Mouse (Mus musculus): ENCODE results near the gene Fbn1.

Gene Fbn1

DNA sequence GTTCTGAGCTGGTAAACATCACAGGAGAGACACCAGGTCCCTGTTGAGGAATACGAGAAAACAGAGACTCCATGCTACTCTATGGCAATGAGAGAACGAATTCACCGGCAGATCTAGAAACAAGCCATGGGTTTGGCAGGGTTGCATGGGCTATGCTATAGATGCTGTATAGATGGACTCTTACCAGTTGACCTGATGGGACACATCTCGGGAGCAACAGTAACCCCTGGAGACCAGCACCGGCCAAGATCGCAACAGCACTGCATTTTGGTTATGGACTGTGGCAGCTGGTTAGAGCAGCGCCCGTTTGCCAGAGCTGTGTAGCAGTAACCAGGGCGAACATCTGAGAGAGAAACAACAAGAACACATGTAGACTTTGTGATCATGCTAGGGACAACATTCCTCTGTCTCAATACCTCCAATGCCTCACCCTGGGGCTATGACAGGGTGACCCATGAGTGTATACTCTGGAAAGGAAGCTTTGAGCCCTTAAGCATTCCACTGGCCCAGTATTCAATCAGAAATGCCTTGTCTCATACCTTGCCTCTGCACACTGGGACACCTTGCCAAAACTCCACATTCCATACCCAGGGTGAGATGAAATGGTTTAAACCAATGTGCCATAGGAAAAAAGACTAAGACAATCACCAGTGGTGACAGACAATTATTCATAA, 113.2 kb downstream of the Fbn1 start:
- no peak for DNase-seq (ENCODE audit: low read depth, low spot score)

DNA sequence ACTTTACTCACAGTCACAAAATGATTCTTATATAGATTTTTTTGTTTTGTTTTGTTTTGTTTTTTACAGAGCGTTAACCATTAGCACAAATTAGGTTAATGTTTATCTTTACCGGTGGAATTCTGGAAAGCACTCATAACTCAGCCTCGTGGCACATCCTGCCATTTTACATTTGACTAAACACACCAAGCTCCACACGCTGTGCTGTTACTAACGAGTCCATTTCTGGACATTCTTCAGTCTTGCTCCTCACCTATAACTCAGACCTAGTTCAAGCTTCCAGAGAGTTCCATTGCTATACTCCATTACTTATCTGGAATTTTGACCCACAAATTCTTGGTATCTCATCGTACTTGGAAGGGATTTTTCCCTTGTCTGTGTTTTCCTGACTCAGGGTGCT, 116.2 kb downstream of the Fbn1 start:
- no peak for DNase-seq (ENCODE audit: low read depth, low spot score)

DNA sequence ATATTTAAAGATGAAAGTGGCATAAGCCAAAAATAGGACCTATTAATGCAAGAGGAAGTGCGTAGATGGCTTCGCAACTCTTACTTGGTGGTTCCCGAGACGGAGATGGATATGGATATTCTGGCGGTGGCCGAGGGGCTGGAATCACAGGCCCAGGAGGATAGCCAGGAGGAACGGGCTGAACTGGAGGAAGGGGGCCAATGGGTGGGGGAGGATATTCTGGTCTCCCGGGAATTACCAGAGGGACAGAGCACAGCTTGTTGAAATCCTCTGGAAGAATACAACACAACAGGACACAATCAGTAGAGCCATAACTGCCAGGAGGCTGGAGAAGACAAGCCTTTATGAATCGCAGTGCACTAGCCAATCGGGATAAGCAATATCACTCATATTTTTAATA, 118.0 kb downstream of the Fbn1 start:
- no peak for DNase-seq (ENCODE audit: low read depth, low spot score)

DNA sequence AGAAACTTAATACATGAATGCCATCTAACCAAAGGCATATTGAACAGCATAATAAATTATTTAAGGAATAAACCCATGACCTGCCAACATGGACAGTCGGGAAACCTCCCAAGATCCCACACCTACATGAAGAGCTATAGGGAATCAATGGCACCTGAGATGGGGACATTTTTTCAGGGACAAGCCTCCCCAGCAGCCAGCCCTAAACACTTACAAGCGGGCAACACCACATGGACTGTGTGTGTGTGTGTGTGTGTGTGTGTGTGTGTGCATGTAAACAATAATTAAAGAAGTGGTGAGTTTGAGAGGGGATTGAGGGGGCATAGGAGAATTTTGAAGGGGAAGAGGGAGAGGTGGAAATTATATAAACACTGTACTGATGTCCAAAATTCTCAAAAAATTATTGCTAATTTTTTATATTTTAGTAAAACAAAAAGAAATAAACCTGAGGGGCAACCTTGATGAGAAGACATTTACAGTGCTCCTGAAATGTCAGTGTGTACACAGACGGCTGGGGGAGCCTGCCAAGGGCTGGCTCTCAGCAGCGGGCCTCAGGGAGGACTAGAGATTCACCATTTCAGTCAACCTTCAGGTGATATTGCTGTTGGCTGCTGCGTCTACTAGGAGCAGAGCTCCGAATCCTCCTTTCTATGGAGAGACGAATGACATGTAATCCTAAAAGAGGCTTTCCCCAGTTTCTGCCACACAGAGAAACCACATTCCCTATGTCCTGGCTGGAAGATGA, 121.4 kb downstream of the Fbn1 start:
- no peak for DNase-seq (ENCODE audit: low read depth, low spot score)

DNA sequence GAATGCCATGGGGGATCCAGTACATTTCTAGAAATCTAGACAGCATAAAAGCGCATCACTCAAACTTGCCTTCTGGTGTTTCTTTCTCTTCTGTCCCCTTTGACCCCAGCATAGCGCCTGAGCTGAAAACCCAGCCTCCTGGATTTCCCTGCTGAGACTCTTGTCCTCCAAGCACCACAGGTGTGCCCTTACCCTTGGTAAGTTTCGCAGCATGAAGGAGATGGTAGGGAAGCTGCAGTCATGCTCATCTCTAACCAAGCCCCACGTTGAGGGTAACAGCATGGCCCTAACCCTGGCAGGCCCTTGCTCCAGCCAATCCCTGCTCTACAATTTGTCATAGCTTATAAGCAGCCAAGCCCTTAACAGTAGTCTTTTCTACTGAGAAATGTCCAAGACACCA, 122.9 kb downstream of the Fbn1 start:
- no peak for DNase-seq (ENCODE audit: low read depth, low spot score)

DNA sequence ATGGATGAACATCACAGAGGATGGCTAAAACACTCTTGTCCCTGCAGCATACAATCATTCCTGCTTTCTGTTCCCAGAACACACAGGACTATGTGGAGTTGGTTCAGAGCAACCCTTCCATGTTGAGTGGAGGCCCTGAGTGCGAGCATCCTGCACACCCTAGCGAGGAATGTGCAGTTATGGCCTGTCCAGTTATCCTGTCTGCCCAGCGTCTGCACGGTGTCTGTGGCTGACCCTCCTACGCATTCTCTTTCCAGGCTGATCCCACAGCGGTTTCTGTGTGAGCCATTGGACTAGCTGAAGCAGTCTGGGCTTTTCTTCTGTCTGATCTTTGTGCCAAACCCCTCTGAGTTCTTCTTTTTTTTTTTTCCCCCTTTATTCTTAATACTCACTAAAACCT, 123.4 kb downstream of the Fbn1 start:
- no peak for DNase-seq (ENCODE audit: low read depth, low spot score)

DNA sequence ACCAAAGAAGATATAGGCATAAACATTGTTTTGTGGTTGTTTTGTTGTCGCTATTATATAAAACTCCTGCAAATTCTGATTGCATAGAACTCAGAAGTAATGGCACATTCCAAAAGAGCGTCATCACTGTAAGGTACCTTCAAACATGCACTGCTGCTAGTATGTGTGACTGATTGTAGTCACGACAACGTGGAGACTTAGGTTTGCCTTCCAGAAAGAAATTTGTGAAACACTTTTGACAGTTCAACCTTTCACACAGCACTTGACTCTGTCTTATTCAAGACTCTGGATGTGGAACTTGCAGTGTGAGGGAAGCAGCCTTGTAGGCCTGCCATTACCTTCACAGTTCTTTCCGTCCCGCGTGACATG, 124.5 kb downstream of the Fbn1 start:
- no peak for DNase-seq (ENCODE audit: low read depth, low spot score)

DNA sequence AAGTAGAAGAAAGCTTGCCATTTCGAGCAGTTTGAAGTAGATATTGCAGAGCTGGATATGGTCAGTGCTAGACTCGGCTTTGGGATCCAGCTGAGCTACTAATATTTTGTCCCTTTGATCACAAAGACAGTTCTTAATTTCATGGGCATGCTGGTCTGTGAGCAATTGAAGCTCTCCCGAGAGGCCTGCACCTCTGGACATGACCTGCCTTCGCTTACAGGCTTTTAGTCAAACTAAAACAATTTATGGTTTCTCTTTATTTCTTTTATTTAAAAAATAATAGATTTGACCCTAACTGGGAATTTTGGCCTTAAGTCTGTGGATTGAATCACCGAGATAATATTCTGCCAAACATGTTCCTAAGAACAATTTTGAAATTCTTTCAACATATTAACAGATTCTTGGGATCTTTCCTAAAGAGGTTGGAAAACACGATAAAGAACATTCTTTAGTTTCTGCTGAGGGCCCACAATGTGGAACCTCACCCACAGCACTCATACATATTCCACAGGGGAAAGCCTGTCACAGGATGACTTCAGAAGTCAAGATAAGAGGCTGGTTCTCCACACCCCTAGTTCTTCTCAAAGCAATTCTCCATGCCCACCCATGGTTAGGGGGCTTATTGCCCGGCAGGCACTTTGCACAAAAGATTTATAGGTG, 125.0 kb downstream of the Fbn1 start:
- DNase-seq (ENCODE audit: low read depth, low spot score): no peak

DNA sequence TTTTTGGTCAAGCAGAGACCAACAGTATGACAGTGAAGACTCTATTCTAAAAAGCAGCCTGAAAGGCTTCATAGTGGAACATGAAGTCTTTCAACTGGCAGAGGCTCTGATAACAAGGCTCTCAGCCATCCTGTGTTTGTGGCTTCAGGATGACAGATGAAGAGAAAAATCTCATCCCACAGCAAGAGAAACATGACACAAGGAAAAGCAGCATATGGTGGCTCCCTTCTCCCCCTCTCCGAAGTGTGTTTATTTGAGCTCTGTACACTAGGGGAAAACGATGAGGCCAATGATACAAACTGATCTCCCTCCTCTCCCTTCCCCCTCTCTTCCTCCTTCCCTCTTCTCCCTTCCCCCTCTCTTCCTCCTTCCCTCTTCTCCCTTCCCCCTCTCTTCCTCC, 127.7 kb downstream of the Fbn1 start:
- DNase-seq (ENCODE audit: low read depth, low spot score): no peak

DNA sequence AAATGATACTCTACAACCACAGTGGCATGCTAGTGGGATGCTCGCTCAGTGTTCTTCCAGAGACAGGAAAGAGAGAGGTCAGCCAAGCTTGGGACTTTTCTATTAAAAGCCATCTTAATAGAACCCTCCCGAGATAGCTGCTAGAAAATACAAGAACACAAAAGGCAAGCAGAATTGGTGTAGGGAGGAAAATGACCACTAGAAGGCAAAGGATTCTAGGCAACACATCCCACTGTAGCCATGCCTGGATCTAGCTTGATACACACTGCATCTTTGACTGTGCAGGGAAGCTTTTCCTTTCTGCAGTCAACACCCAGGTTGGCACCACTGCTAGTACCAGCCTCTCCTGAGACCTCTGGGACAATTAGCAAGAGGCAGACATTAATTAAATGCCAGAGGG, 128.6 kb downstream of the Fbn1 start:
- DNase-seq (ENCODE audit: low read depth, low spot score): no peak

DNA sequence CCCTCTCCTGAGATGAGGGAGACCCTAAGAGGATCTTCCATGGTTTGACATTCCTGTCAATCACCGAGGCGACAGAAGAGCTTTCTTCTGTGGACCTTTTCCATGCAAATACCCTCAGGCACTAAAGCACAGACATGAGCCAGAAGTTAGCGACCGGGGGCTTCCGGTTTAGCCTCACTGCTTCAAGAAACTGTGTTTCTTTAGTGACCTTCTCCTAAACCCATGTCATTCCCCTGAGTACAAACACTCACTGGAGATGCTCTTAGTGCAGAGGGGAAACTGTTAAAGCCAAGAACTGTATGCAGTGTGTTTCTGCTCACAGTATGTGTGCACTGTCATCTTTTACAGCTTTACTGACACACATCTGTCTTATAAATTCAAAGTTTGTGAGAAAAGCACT, 131.9 kb downstream of the Fbn1 start:
- no peak for DNase-seq (ENCODE audit: low read depth, low spot score)

DNA sequence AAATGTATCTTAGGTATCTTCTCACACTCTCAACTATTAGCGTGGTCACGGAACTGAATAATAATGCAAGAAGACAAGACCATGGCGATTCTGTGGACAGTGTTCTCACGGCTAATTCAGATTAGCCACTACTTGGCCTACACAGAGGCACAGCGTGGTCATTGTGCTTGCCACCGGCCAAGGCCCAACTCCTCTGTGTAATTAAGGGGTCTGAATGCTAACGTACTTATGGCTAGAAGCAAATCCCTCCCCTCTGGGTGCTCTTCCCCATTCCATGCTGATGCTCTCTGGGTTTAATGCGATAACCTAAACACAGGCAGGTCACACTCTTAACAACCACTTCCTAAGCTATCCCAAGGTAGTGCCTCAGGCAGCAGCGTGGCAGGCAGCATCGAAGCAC, 132.5 kb downstream of the Fbn1 start:
- DNase-seq (ENCODE audit: low read depth, low spot score): no peak

DNA sequence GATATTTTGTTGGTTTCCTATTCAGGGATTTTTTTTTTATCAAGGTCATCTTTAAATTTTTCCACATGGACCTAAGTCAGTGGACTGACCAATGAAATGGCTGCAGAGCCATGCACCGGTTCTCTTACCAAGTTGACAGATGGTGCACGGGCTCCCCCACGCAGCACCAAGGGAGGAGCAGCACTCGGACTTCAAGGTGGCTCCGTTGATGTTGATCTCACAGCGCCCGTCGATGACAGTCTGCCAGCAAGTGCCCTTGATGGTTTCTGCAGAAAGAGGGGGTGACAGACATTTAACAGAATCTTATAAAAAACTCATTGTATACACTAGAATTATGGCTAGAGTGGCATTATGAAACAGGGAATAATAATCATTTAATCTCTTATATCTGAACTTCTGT, 138.1 kb downstream of the Fbn1 start:
- no peak for DNase-seq (ENCODE audit: low read depth, low spot score)

DNA sequence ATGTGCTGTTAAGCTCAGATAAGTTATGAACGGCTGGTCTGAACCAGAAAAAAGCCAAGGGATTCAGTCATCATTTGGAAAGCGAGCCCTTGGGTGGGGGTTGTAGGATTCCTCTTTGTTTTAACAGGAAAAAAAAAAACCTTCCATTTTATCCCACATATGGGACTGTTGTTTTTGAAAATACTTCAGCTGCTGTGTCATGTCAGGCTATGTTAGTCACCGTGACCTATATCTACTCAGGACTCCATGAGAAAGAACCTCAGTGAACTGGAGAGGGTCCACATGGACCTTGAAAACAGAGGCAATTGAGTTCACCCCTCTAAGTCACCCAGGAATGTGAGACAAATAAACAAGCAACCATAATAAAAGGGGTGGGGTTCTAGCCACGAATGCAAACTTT, 139.2 kb downstream of the Fbn1 start:
- no peak for DNase-seq (ENCODE audit: low read depth, low spot score)

DNA sequence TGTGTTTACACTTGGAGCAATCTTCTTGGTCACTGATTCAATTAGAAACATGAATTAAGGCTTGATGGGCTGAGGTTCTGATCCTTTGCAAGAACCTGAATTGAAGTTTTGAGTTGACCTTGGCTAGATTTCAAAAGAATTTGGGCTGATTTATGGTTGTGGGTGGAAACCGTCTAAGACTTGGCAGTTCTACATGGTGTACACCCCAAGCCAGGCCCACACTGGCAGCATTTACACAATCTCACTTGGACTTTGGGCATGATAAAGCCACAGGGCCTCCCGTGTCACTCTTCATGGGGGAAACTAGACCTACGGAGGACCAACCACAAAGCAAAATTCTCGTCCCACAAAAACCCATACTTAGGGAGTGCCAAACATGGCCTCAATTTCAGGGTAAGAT, 146.1 kb downstream of the Fbn1 start:
- DNase-seq (ENCODE audit: low read depth, low spot score): no peak

DNA sequence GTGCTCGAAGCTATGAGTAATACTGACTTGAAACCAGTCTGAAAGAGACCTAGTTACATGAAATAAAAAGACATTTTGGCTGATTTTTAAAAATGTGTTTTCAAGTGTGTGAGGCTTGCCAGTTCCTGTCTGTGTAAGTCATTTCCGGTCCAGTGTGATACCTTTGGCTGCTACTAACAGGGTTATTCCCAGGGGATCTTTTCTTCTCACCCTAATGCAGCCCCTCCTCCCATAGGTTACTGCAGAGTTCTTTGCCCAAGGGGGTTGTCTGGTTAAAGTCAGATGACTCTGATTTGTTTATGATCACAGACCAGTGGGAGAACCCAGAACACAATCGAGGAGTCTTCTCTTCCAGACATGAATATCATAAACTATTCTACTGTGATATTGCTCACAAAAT, 151.3 kb downstream of the Fbn1 start:
- no peak for DNase-seq (ENCODE audit: low read depth, low spot score)

DNA sequence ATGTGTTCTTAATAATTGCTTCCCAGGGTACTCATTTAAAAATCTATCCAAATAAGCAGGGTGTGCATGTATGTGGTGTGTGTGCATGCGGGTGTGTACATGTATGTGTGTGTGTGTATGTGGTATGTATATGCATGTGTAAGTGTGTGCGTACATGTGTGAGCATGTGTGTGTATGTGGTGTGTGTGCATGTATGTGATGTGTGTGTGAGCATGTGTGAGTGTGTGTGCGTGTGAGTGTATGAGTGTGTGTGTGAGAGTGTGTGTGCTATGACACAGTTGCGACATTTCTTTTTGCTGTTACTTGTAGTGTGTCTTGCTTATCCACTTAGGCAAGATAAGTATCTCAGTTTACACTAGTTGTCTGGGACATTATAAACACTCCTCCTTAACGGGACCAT, 151.7 kb downstream of the Fbn1 start:
- no peak for DNase-seq (ENCODE audit: low read depth, low spot score)

DNA sequence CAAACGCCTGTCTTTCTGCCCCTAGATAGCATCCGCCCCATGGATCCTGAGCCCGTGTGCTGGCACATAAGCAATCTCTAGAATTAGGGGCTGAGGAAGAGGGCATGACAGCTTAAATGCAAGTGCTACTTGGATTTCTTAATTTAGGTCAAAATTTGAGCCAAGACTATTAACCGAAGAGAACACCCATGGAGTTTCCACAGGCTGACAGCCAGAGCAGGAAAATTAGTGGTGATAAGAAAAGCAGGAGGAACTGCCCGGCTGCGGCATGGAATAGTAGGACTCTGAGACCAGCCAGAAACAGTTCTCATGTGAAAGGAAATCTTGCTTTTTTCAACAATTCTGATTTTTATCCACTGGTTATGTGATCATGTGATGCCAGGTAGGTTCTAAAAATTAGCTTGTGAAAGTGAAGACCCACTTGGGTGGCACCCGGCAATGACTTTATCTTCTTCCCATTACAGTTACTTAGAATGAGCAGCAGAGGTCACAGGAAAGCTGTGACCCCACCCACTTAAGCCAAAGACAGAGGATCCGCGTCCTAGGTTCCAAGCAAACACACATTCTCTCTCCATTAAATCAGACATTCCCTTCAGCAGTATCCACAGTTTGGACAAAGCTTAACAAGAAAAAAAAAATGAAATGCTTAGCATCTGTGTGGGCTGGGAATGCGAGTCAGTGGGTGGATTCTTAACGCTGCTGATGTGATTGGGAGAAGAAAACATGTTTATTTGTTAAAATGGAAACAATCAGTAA, 152.4 kb downstream of the Fbn1 start:
- DNase-seq (ENCODE audit: low read depth, low spot score): no peak

DNA sequence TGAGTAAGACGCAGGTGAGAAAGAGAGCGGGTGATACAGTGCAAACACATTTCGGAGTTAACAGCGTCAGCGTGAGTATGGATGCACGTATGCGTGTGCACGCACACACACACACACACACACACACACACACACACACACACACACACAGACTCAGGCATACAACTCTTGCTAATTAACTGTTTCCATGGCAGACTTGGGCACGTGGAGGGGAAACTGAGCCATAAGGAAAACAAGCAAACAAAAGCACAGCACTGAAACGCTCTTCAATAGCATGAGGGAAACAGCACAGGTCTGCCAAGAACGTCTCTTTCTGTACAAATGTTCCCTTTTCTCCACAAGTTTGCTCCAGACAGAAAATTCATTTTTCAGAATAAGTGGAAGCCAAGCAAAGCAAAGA, 153.2 kb downstream of the Fbn1 start:
- DNase-seq (ENCODE audit: low read depth, low spot score): no peak

DNA sequence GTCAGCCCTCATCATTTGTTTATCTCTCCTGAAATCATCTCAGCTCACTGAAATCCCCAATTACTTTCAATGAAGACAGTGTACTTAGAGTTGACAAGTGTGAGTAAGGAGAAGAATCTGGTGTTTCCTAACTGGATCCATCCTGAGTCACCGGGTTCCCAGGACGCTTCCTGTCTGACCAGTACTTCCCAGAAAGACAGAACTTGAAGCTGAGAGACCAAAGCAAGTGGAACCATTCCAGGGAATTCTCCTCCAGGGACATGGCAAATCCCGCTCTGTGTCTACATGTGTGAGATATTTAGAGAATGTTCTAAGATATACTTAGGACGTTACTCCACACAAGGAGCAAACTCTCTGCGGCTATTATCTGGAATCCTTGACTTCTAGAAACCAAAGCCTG, 158.6 kb downstream of the Fbn1 start:
- no peak for DNase-seq (ENCODE audit: low read depth, low spot score)

DNA sequence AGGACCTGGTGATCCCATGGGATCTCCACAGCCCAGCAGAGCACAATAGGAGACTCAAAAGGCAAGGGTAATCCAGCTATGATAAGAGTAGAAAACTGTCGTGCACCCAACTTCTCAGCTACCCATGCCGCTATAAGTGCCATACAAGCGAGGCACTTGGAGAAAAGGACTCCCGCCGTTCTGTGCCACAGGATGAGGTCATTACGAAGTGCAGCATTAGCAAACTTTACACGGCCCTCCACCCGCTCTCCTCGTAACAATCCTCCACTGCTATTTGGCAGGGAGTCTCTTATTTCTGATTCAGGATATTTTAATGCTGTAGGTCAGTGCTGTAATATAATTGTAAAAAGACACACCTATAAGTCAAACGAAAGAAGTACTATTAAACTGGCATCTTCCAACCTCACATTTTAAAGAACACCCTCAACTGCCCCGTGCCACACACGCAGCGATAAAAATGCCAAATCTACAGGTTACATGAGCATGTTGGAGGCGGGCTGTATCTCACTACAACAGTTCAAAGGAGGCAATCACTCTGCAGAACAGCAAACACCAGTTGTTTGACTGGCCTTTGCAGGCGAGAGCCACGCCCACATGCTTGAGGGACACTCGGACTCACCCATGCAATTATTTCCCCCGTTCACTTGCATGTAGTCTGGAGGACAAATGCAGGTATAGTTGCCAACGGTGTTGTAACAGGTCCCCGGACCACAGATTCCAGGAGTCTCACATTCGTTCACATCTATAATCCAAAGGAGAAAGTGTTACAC, 165.4 kb downstream of the Fbn1 start:
- DNase-seq (ENCODE audit: low read depth, low spot score): no peak

DNA sequence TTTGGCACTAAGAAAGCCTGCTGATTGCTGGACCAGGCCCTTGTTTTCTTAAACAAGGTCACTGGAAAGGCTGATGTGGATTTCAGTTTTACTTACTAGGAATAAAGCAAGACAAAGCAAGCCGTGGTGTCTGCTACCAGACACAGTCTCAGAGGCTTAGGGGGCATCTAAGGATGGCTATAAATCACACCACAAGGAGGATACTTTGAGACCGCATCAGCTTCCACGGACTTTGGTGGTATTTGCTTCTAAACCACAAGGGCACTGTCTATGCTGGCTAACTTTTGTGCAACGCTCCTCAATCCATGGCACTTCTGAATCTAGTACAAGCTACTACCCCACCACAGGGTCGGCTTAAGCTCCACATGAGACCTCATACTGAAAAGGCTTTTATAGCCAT, 167.4 kb downstream of the Fbn1 start:
- DNase-seq (ENCODE audit: low read depth, low spot score): no peak
